Mouse (Mus musculus) midbrain, embryonic 10.5 days (tissue): ENCODE results near the gene Lrfn4. TPM values are rescaled to one million over a fixed set of nuclear protein-coding genes. Genes with fewer than 3 reads are reported as not detected.
"Not testable (repeated sequence)": the region's sequence is repeated elsewhere in the genome, so short reads cannot be mapped to it uniquely, and the experiment has no call there.

Source experiments
- DNase-seq: peaks from one replicate; pipeline ENCODE4 v3.0.0-alpha.2; 2017; ENCODE audit warnings: low spot score
- H3K27ac ChIP-seq: fragments of 300-500 bp; sonication (generic); replicated peaks from 2 replicates; pipeline ENCODE4 v1.5.1; 2016; ENCODE audit warnings: mild to moderate bottlenecking
- H3K27me3 ChIP-seq: fragments of 300-500 bp; sonication (generic); 2 replicates; pipeline ENCODE4 v1.6.1; 2016; ENCODE audit warnings: low read depth, mild to moderate bottlenecking; ENCODE audit not compliant: poor library complexity, severe bottlenecking
- H3K36me3 ChIP-seq: fragments of 300-500 bp; sonication (generic); 2 replicates; pipeline ENCODE4 v1.6.1; 2016; ENCODE audit warnings: mild to moderate bottlenecking, moderate library complexity
- H3K4me1 ChIP-seq: fragments of 300-500 bp; sonication (generic); 2 replicates; pipeline ENCODE4 v1.6.1; 2016
- H3K4me3 ChIP-seq: fragments of 300-500 bp; sonication (generic); 2 replicates; pipeline ENCODE4 v1.5.1; 2016; ENCODE audit warnings: mild to moderate bottlenecking, moderate library complexity
- H3K9me3 ChIP-seq: fragments of 300-500 bp; sonication (generic); replicated peaks from 2 replicates; pipeline ENCODE4 v1.6.1; 2016; ENCODE audit warnings: mild to moderate bottlenecking
- WGBS: fragments of 180-500 bp; shearing (Covaris S2); methylation state at CpG from one replicate; pipeline ENCODE4 v1.1.7; 2016; 5-methylcytosine and 5-hydroxymethylcytosine counted together
- polyA plus RNA-seq: library from polyadenylated mRNA; unstranded; fragments of >200 nt; fragmentation: Nextera tagmentation; extraction: Ambion mirVana; gene quantifications from 2 replicates; pipeline ENCODE4 v1.2.1, GENCODE M21; 2016

Lrfn4 gene
- polyA plus RNA-seq, 1 experiment from 2014 or later = 5.6 TPM

DNA sequence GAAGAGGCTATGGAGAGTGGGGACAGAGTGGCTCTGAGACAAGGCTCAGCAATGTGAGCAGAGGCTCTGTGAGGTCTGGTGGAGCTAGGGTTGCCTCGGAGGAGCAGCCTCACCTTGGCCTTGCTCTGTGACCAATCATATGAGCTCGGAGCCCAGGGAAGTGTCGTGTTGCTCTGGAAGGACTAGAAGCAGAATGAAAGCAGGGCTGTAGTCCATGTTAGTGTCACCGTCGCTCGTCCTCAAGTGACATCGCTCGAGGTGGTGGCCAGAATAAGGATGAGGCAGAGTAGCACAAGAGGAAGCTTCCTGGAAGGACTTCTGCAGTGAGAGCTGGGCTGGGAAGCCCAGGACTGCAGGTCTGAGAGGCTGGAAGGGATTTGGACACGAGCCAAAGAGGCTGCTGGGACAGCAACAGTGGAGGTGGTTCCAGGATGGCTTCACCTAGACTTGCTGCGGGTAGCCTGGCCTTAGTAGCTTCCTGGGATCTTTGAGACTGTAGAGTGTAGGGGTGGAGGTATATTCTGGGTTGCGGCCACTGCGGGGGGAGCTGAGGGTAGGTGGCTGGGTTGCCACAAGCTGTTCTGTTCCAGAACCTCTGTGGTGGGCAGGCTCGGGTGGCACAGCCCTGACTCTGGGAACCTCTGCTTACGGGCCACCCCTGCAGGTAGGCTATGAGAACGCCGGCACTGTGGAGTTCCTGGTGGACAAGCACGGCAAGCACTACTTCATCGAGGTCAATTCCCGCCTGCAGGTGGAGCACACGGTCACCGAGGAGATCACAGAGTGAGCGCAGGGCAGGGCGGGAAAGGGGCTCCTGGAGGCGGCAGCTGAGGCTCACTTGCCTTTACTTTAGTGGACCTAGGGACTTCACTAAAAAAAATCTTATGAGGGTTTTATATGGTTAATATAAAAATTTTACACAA lies 11.4 kb downstream of the Lrfn4 start:
- WGBS = 42% methylated on average over 24 of the region's 24 CpGs
- H3K4me3 ChIP-seq = no peak overlapping the region

DNA sequence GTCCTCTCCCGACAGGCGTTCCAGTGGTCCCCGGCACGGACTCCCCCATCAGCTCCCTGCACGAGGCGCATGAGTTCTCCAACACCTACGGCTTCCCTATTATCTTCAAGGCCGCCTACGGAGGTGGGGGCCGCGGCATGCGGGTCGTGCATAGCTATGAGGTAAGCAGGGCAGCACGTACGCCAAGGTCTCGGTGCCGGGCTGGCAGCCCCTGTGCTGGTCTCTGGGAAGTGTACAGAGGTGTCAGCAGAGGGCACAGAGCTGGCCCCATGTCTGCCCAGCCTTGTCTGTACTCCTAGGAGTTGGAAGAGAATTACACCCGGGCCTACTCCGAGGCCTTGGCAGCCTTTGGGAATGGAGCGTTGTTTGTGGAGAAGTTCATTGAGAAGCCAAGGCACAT lies 13.0 kb downstream of the Lrfn4 start:
- H3K4me3 ChIP-seq = no peak overlapping the region
- DNase-seq = no peak
- 90% methylated on average over 20 of the region's 20 CpGs for WGBS
- H3K4me1 ChIP-seq = peaks cover 4% of the 10 kb centered on the region
- no peaks in the 10 kb centered on the region for H3K36me3 ChIP-seq
- H3K9me3 ChIP-seq = no peaks in the 10 kb centered on the region
- no peak overlapping the region for H3K27ac ChIP-seq
- H3K27me3 ChIP-seq = no peaks in the 10 kb centered on the region

More for the DNA sequence above, 11.4 kb downstream of the Lrfn4 start:
- DNase-seq = no peak
- Histone ChIP-seq H3K4me1 (peaks cover 4% of the 10 kb centered on the region), H3K36me3 (no peaks in the 10 kb centered on the region), H3K27ac (no peak overlapping the region), H3K27me3 (no peaks in the 10 kb centered on the region), H3K9me3 (no peaks in the 10 kb centered on the region)

DNA sequence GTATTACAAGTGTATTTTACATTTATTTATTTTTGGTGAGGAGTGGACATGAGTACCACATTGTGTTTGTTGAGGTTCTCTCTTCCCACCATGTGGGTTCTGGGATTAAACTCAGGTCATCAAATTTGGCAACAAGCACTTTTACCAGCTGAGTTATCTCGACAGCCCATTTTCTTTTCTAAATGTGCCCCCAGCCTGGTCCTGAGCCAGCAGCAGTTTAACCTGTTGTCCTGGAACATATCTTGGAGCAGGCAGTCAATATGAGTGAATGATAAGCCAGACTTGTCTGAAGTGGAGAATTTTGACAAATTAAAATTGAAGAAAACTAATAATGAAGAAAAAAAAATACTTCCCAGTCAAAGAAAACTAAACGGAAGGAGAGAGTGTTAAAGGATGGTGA lies 19.4 kb downstream of the Lrfn4 start:
- Histone ChIP-seq H3K36me3 (no peaks in the 10 kb centered on the region), H3K9me3 (no peaks in the 10 kb centered on the region), H3K27me3 (no peaks in the 10 kb centered on the region), H3K27ac (no peak overlapping the region), H3K4me3 (no peak overlapping the region), H3K4me1 (peaks cover 6% of the 10 kb centered on the region)
- WGBS = 82% methylated on average over 2 of the region's 2 CpGs
- no peak for DNase-seq

DNA sequence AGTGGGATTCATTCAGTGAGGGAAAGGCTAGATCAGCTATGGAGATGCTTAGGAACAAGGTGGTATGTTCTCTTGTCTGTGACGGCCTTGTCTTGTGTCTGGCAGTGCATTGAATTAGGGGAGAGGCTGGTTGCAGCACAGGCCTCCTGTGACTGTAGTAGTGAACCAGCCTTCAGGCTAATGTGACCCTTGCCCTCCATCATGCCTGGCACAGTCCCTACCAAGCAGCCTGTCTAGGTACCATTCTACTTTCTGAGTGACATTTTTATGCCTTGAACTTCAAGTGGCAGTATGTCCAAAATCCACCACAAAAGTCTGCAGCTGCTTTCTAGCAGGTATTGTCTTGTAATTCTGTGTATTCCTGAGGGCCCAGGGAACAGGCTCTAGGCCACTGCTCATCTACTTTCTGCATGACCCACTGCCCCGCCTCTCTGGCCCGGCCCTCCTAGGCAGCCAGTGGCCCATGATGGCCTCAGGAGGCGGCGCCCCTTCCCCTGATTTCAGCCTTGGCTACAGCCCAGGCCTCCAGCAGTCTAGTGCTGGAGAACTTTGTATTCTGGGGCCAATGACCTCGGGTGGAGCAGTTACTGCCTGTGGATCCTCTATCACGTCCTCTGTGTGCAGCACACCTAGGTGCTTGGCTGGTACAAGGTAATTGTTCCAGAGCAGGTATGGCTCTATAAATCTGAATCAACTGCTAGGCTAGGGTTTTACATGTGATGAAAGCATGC lies 21.5 kb downstream of the Lrfn4 start:
- peaks cover 6% of the 10 kb centered on the region for H3K4me1 ChIP-seq
- DNase-seq = no peak
- no peak overlapping the region for H3K4me3 ChIP-seq
- no peaks in the 10 kb centered on the region for H3K9me3 ChIP-seq
- 0 out of 2 replicates have a peak overlapping the region, but pooled peaks have one; percentile 38 for H3K27ac ChIP-seq
- 53% methylated on average over 7 of the region's 7 CpGs for WGBS
- no peaks in the 10 kb centered on the region for H3K36me3 ChIP-seq
- H3K27me3 ChIP-seq = no peaks in the 10 kb centered on the region

DNA sequence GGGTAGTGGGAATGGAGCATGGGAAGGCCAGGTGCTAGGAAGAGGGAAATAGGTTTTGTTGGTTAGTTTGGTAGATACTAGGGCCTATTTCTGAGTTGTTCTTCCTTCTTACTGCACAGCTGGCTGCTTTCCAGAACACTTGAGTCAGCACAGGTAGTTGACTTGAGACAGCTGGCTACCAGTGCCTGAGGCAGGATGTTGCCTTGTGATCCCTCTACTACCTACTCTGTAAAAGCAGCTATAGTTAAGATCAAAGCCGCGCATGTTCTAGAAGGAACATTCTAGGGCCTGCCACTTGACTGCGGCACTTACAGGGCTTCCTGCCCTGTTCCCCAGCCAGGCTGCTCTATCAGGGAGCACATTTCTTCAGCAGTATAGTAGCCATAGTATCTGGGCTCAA lies 25.4 kb downstream of the Lrfn4 start:
- Histone ChIP-seq H3K4me1 (peaks cover 6% of the 10 kb centered on the region), H3K4me3 (no peak overlapping the region), H3K27ac (no peak overlapping the region), H3K9me3 (no peaks in the 10 kb centered on the region), H3K27me3 (no peaks in the 10 kb centered on the region), H3K36me3 (no peaks in the 10 kb centered on the region)
- DNase-seq = no peak
- 93% methylated on average over 3 of the region's 3 CpGs for WGBS

DNA sequence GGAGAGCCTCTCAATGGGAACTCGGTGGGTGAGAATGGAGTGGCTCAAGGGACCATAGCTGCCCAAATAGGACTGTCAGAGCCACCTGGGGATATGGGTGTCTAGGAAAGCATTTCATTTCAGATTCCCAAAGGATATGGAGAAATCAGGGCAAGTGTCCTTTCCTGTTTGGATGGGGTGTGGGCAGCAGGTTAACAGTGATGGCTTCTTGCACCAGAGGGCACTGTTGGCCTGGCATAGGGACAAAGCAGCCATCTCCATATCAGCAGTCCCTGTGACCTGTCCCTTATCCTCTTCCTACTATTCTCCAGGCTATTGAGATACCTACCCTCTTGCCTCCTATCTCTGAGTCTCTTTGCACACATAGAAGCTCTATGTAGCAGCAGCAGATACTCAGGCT lies 26.4 kb downstream of the Lrfn4 start:
- no peak overlapping the region for H3K27ac ChIP-seq
- 74% methylated on average over 1 of the region's 1 CpGs for WGBS
- H3K4me1 ChIP-seq = peaks cover 3% of the 10 kb centered on the region
- no peaks in the 10 kb centered on the region for H3K36me3 ChIP-seq
- DNase-seq = no peak
- H3K9me3 ChIP-seq = no peaks in the 10 kb centered on the region
- no peaks in the 10 kb centered on the region for H3K27me3 ChIP-seq
- no peak overlapping the region for H3K4me3 ChIP-seq

DNA sequence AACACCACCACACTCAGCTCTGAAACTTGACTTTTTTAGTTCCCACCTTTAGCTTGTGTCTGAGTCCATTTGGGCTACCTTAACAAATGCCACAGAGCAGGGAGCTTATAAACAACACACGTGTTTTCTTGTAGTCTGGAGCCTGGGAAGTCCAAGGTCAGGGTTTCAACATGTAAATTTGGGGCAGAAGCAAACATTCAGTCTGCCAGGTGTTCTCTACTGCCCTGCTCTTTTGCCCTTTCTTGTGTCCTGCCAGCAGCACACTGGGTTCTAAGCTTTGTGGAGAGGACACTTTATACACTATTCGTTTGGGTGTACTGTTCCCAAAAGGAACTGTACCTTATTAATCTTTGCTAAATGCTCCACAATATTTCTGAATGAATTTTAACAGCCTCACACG lies 27.0 kb downstream of the Lrfn4 start:
- Histone ChIP-seq H3K4me3 (no peak overlapping the region), H3K27ac (no peak overlapping the region), H3K36me3 (no peaks in the 10 kb centered on the region), H3K9me3 (no peaks in the 10 kb centered on the region), H3K4me1 (no peaks in the 10 kb centered on the region), H3K27me3 (no peaks in the 10 kb centered on the region)
- no peak for DNase-seq
- 69% methylated on average over 3 of the region's 3 CpGs for WGBS

DNA sequence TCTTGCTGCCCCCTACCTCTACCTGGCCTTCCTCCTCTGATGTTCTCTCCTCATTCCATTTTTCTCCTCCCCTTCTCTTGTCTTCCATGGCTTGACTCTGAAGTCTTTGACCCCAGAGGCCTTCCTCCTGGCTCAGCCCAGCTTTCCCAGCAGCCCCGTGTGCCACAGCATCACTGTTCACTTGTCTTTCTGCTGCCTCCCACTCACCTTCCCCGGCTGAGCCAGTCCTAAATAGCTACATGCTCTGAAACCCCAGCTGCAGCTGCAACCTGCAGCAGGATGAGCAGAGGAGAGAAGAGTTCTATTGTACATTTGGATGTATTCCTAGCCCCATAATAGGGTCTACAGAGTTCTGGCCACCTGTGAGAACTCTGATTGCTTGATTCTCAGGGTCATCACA lies 28.0 kb downstream of the Lrfn4 start:
- DNase-seq = no peak
- no peaks in the 10 kb centered on the region for H3K9me3 ChIP-seq
- H3K4me1 ChIP-seq = no peaks in the 10 kb centered on the region
- no peaks in the 10 kb centered on the region for H3K27me3 ChIP-seq
- no peaks in the 10 kb centered on the region for H3K36me3 ChIP-seq
- H3K27ac ChIP-seq = no peak overlapping the region
- 83% methylated on average over 2 of the region's 2 CpGs for WGBS
- no peak overlapping the region for H3K4me3 ChIP-seq

DNA sequence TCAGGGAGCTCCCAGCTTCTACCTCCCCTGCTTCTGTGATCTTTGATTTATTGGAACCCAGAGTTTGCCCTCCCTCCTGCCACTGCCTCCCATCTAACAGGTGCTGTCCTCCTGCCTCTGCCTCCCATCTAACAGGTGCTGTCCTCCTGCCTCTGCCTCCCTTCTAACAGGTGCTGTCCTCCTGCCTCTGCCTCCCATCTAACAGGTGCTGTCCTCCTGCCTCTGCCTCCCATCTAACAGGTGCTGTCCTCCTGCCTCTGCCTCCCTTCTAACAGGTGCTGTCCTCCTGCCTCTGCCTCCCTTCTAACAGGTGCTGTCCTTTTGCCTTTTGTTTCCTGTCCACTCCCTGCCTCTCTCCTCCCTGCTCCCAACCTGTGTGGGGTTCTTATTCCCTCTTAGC lies 28.7 kb downstream of the Lrfn4 start:
- not testable (repeated sequence) for H3K9me3 ChIP-seq, H3K27me3 ChIP-seq, H3K4me1 ChIP-seq, H3K36me3 ChIP-seq, DNase-seq, H3K27ac ChIP-seq, H3K4me3 ChIP-seq

DNA sequence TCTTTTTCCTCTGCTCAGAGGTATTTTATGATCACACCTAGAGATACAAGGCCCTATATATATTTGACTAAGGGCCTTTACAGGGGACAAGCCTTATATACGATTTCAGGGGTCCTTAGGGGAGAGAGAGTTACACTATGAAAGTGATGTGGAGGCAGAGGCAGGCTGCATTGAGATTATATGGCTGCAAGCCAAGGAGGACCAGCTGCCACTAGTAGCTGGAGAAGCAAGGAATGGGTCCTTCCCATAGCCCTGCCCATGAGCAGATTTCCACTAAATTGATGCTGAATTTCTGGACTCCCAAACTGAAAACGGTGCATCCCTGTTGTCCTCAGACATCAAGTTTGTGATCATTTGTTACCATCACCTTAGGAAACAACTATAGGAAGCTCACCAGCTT lies 31.6 kb downstream of the Lrfn4 start:
- Histone ChIP-seq H3K9me3 (no peaks in the 10 kb centered on the region), H3K36me3 (no peaks in the 10 kb centered on the region), H3K27ac (no peak overlapping the region), H3K4me3 (no peak overlapping the region), H3K27me3 (no peaks in the 10 kb centered on the region), H3K4me1 (no peaks in the 10 kb centered on the region)
- no peak for DNase-seq
- WGBS = 83% methylated on average over 2 of the region's 2 CpGs

DNA sequence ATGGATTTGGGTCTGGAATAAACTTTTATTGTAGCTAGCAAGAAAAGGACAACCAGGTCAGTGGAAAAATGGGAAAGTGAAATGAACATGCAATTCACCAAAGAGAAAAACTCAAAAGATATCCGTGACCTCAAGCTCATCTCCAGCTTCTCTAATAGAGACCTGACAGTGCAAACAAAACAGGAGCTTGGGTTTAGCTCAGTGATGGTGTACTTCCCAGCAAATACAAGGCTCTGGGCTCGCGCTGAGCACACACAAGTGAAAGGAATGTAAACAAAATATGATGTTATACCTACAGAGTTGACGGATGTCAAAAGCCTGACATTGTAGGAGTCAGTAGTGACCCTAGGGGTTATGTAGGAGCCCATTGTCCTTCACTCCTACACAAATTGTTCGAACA lies 36.2 kb downstream of the Lrfn4 start:
- DNase-seq = no peak
- no peaks in the 10 kb centered on the region for H3K9me3 ChIP-seq
- WGBS = 88% methylated on average over 5 of the region's 5 CpGs
- no peaks in the 10 kb centered on the region for H3K4me1 ChIP-seq
- H3K36me3 ChIP-seq = no peaks in the 10 kb centered on the region
- H3K27me3 ChIP-seq = no peaks in the 10 kb centered on the region
- no peak overlapping the region for H3K27ac ChIP-seq
- H3K4me3 ChIP-seq = no peak overlapping the region

DNA sequence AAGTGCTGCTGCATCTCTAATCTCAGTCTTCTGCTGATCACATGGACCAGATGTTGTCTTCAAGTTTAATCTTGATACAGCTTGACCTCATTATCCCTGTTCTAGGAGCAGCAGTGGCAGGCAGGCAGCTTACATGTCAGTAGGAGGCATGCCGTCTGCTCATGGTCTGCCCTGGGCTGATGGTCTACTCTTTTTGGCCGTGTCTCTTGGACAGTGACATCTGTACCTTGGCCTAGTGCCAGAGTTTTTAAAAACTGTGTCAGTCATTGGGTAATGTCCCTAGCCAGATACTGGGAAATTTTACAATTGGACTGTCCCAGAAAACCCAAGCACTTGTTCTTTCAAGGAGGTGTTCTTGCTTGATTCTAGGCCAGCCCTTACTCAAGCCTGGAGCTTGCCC lies 36.7 kb downstream of the Lrfn4 start:
- H3K27ac ChIP-seq = no peak overlapping the region
- H3K4me1 ChIP-seq = no peaks in the 10 kb centered on the region
- no peak for DNase-seq
- no peaks in the 10 kb centered on the region for H3K9me3 ChIP-seq
- H3K27me3 ChIP-seq = no peaks in the 10 kb centered on the region
- no peaks in the 10 kb centered on the region for H3K36me3 ChIP-seq
- H3K4me3 ChIP-seq = no peak overlapping the region
- 87% methylated on average over 2 of the region's 2 CpGs for WGBS

DNA sequence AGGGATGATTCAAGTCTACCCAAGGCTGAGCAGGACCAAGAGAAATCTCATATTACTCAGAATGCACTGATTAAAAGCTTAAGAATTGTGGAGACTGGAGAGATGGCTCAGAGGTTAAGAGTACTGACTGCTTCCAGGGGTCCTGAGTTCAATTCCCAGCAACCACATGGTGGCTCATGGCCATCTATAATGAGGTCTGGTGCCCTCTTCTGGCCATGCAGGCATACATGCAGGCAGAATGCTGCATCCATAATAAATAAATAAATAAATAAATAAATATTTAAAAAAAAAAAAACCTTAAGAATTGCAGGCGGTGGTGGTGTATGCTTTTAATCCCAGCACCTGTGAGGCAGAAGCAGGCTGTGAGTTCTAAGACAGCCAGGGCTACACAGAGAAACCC lies 42.2 kb downstream of the Lrfn4 start:
- Histone ChIP-seq H3K9me3 (no peaks in the 10 kb centered on the region), H3K36me3 (no peaks in the 10 kb centered on the region), H3K27me3 (peaks cover 13% of the 10 kb centered on the region; the same call in 1 of the 2 replicates), H3K4me3 (no peak overlapping the region), H3K4me1 (no peaks in the 10 kb centered on the region; the same call in 1 of the 2 replicates), H3K27ac (no peak overlapping the region)
- DNase-seq = no peak
- WGBS = 40% methylated on average over 1 of the region's 1 CpGs
